Mouse (Mus musculus) liver, adult 2 months (tissue): Measurements from ENCODE around the gene Npas2. TPM values are rescaled to one million over a fixed set of nuclear protein-coding genes. Genes with fewer than 3 reads are reported as not detected.

Source experiments
- DNase-seq: peaks from one replicate; pipeline ENCODE4 v3.0.0-alpha.2; 2011; ENCODE audit warnings: low read depth, low spot score; ENCODE audit errors: extremely low read depth
- H3K27ac ChIP-seq: fragments of 200-500 bp; replicated peaks from 2 replicates; pipeline ENCODE4 v1.5.1; 2012; ENCODE audit warnings: low read depth, mild to moderate bottlenecking, control low read depth, inconsistent platforms, low read length; ENCODE audit not compliant: insufficient read depth
- H3K27me3 ChIP-seq: fragments of 200-500 bp; 2 replicates; pipeline ENCODE4 v1.6.1; 2012; ENCODE audit warnings: mild to moderate bottlenecking, moderate library complexity, low read length, inconsistent platforms; ENCODE audit not compliant: control insufficient read depth, insufficient read depth
- H3K36me3 ChIP-seq: fragments of 200-500 bp; 2 replicates; pipeline ENCODE4 v1.6.1; 2012; ENCODE audit warnings: low read length, inconsistent platforms; ENCODE audit not compliant: control insufficient read depth, insufficient read depth
- H3K4me1 ChIP-seq: fragments of 200-500 bp; 2 replicates; pipeline ENCODE4 v1.6.1; 2011; ENCODE audit warnings: low read length; ENCODE audit not compliant: control insufficient read depth, insufficient read depth
- H3K4me3 ChIP-seq: fragments of 200-500 bp; 2 replicates; pipeline ENCODE4 v1.5.1; 2011; ENCODE audit warnings: low read depth, mild to moderate bottlenecking, control low read depth, low read length, moderate library complexity; ENCODE audit not compliant: insufficient read depth
- H3K79me2 ChIP-seq: fragments of 200-500 bp; 2 replicates; pipeline ENCODE4 v1.6.1; 2012; ENCODE audit warnings: inconsistent platforms, mild to moderate bottlenecking, low read length, moderate library complexity; ENCODE audit not compliant: control insufficient read depth, insufficient read depth
- H3K9ac ChIP-seq: fragments of 200-500 bp; 2 replicates; pipeline ENCODE4 v1.6.1; 2012; ENCODE audit warnings: low read depth, mild to moderate bottlenecking, control low read depth, inconsistent platforms, low read length
- CTCF ChIP-seq: fragments of 200-500 bp; IDR thresholded peaks from 2 replicates; pipeline ENCODE4 v1.5.1; 2011; ENCODE audit warnings: low read depth, low read length, control low read depth
- POLR2A ChIP-seq: fragments of 200-500 bp; IDR thresholded peaks from 2 replicates; pipeline ENCODE4 v1.6.1; 2011; ENCODE audit warnings: low read length, control low read depth; ENCODE audit not compliant: insufficient read depth; ENCODE audit errors: extremely low read depth
- WGBS: fragments of 180-500 bp; shearing (Covaris S2); methylation state at CpG from one replicate; pipeline ENCODE4 v1.1.7; 2018; 5-methylcytosine and 5-hydroxymethylcytosine counted together
- polyA plus RNA-seq: library from polyadenylated mRNA; depleted of rRNA; stranded (reverse); fragments of >200 nt; gene quantifications from 2 replicates; pipeline ENCODE4 v1.2.3, GENCODE M21; 2012
- total RNA-seq: library from RNA; depleted of rRNA; stranded (reverse); fragments of >200 nt; gene quantifications from 2 replicates; pipeline ENCODE4 v1.2.3, GENCODE M21; 2014

Npas2 gene
- total and polyA plus RNA-seq, 2 experiments = 3.7 TPM; not detected in 1

DNA sequence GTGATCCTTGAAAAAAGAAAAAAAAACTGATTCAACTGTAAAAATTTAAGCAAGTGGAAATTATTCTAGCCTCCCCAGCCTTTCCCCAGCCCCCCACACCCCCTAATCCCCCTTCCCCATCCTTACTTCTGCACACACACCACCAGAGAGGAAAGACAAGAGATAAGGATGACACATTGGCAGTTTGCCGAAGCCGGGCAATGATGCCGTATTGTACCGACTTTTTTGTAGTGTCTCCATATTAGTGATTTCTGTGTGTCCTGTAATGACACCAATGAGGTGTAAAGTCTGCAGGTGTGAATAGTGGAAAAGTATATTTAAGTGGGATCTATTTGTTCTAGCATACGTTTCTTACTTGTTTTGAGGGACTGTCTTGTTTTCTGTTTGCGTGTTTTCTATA is 146.6 kb downstream of the Npas2 start:
- H3K4me1 ChIP-seq = no peaks in the 10 kb centered on the region
- TF ChIP-seq POLR2A (no peak), CTCF (no peak)
- H3K79me2 ChIP-seq = no peaks in the 10 kb centered on the region
- 37% methylated on average over 6 of the region's 6 CpGs for WGBS
- H3K27ac ChIP-seq = no peak overlapping the region
- H3K4me3 ChIP-seq = no peak overlapping the region
- DNase-seq = no peak
- H3K9ac ChIP-seq = no peak overlapping the region
- H3K36me3 ChIP-seq = no peaks in the 10 kb centered on the region; the same call in 1 of the 2 replicates
- no peaks in the 10 kb centered on the region for H3K27me3 ChIP-seq

DNA sequence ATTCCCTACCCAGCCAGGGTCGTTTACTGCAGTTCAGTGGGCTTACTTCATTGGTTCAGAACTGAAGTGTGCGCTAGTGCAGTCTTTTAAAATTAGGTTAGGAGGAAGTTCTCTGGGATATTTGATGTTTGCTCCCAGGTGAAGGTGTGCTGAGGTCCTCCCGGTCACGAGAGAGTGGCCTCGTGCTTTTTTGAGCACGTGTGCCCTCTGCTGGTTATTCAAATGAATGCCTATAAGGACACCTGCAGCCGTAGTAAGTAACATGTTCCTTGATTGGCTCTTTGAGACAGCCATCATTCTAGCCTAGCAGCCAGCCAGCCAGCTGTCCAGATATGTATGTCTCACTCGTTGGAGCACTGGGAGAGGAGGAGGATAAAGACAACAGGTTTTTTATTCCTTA is 147.1 kb downstream of the Npas2 start:
- Histone ChIP-seq H3K79me2 (no peaks in the 10 kb centered on the region), H3K4me3 (no peak overlapping the region), H3K4me1 (no peaks in the 10 kb centered on the region), H3K27ac (no peak overlapping the region), H3K27me3 (no peaks in the 10 kb centered on the region), H3K9ac (no peak overlapping the region), H3K36me3 (no peaks in the 10 kb centered on the region; the same call in 1 of the 2 replicates)
- TF ChIP-seq CTCF = peak; percentile 81
- TF ChIP-seq POLR2A = no peak
- DNase-seq = peak; percentile 53
- 16% methylated on average over 8 of the region's 8 CpGs for WGBS

- TF ChIP-seq POLR2A = no peak
- no peak for TF ChIP-seq CTCF
- Histone ChIP-seq H3K27ac (no peak overlapping the region), H3K36me3 (peaks cover 2% of the 10 kb centered on the region; the same call in 1 of the 2 replicates), H3K79me2 (no peaks in the 10 kb centered on the region), H3K27me3 (no peaks in the 10 kb centered on the region), H3K9ac (no peak overlapping the region), H3K4me3 (no peak overlapping the region), H3K4me1 (no peaks in the 10 kb centered on the region)
- DNase-seq = no peak
- 89% methylated on average over 4 of the region's 4 CpGs for WGBS
Observed at GRCm38 (mm10) chr1:39341807-39342206, 148.3 kb downstream of the Npas2 start.

DNA sequence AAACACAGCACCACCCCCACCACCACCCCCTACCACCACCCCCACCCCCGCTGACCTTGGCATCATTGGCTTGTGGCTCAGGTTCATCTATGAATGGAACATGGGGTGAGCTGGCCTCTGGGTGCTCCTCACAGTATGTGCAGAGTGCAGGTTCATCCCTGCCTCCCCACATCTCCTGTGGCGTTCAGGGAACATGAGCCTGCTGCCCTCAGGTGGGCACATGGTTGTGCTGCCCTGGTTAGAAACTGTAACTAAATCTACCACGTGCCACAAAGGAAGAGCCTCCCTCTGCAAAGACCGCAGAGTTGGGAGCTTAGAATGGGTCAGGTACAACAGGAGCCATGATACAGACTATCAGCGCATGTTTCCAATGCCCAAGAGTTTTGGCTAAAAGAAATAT is 149.7 kb downstream of the Npas2 start:
- 87% methylated on average over 5 of the region's 5 CpGs for WGBS
- no peaks in the 10 kb centered on the region for H3K79me2 ChIP-seq
- TF ChIP-seq POLR2A (no peak), CTCF (no peak)

DNA sequence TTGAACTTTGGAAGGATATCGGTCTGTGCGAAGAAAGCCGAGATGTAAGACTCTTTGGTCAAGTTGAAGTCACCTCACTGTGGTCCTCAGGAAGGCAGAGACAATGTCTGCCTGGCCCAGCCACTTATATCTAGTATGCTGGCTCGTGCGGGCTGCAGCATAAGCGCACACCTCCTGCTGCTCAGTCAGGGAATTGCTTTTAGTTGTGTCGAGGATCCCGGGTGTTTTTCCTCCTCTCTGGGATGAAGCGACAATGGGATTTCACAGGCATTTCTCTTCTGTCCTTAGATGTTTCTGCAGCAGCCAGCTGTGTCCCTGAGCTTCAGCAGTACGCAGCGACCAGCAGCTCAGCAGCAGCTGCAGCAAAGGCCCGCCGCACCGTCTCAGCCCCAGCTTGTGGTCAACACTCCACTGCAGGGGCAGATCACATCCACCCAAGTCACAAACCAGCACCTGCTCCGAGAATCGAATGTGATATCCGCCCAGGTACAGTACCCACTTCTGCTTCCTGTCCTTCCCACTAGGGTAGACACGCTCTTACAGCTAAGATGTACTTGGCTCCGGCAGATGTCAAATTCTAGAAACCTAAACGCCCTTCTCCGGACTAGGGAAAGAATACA is 151.6 kb downstream of the Npas2 start:
- H3K36me3 ChIP-seq = peaks cover 2% of the 10 kb centered on the region; the same call in 1 of the 2 replicates

More for the DNA sequence above, 149.7 kb downstream of the Npas2 start:
- H3K36me3 ChIP-seq = peaks cover 2% of the 10 kb centered on the region; the same call in 1 of the 2 replicates
- no peaks in the 10 kb centered on the region for H3K4me1 ChIP-seq
- no peak overlapping the region for H3K27ac ChIP-seq
- no peak overlapping the region for H3K9ac ChIP-seq
- DNase-seq = no peak
- H3K27me3 ChIP-seq = no peaks in the 10 kb centered on the region
- H3K4me3 ChIP-seq = no peak overlapping the region

DNA sequence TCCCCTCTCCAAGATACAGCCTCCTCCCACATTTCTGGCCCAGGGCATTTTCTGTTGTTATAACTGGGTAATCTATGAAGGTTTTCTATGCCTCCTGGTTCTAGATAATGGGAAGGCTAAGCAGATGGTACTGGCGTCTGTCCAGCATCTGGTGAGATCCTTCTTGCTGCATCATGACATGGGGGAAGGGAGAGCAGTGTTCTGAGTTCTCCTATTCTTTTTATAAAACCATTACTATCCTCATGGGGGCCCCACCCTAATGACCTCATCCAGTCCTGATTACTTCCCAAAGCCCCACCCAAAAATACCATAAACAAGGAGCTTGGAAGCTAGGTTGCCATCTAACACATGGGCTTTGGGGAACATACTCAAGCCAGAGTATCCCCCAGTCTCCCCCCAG is 155.5 kb downstream of the Npas2 start:
- Histone ChIP-seq H3K36me3 (peaks cover 2% of the 10 kb centered on the region; the same call in 1 of the 2 replicates), H3K27ac (no peak overlapping the region), H3K4me1 (no peaks in the 10 kb centered on the region), H3K4me3 (no peak overlapping the region), H3K79me2 (no peaks in the 10 kb centered on the region), H3K9ac (no peak overlapping the region), H3K27me3 (no peaks in the 10 kb centered on the region)
- WGBS = 83% methylated on average over 1 of the region's 1 CpGs
- no peak for DNase-seq
- TF ChIP-seq CTCF (no peak), POLR2A (no peak)

More for the DNA sequence above, 151.6 kb downstream of the Npas2 start:
- no peak for TF ChIP-seq CTCF
- no peak for TF ChIP-seq POLR2A
- H3K27me3 ChIP-seq = no peaks in the 10 kb centered on the region
- H3K4me3 ChIP-seq = no peak overlapping the region
- no peak overlapping the region for H3K27ac ChIP-seq
- 80% methylated on average over 21 of the region's 21 CpGs for WGBS
- no peak overlapping the region for H3K9ac ChIP-seq
- DNase-seq = no peak
- no peaks in the 10 kb centered on the region for H3K79me2 ChIP-seq
- no peaks in the 10 kb centered on the region for H3K4me1 ChIP-seq
